Mouse (Mus musculus) brain, embryonic 14.5 days (tissue): ENCODE results near the gene Col26a1.

Experiments
- CTCF ChIP-seq: fragments of 200-500 bp; IDR thresholded peaks from 2 replicates; pipeline ENCODE4 v1.5.1; 2012; ENCODE audit warnings: inconsistent platforms, mild to moderate bottlenecking, moderate library complexity, borderline replicate concordance; ENCODE audit not compliant: insufficient read depth, insufficient read length; ENCODE audit errors: extremely low read depth
- POLR2A ChIP-seq: fragments of 200-500 bp; IDR thresholded peaks from 2 replicates; pipeline ENCODE4 v1.6.1; 2012; ENCODE audit warnings: mild to moderate bottlenecking, inconsistent platforms, borderline replicate concordance; ENCODE audit not compliant: poor library complexity, insufficient read depth, insufficient read length, severe bottlenecking; ENCODE audit errors: extremely low read depth

DNA sequence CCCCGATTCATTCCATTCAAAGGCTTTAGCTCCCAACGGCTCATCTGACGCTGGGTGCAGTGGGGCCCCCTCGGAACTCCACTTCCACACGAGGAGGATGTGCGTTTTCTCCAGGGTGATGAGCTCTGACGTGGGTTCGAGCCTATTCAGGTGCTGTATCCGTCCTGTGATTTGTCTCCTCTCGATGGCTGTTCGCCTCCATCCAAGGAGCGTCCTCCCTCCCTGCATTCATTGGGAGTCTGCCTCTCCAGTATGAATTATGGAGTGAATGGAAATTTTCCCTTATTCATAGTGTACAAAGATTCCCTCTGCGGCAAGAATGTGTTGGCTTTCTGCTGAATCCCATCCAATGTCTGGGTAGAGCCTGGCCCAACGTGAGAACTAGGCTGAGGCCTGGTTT lies 48.9 kb upstream of the Col26a1 start:
- TF ChIP-seq POLR2A (no peak), CTCF (no peak)
